Mouse (Mus musculus) stomach, embryonic 15.5 days (tissue): ENCODE data around the gene Grin3b. TPM values are rescaled to one million over a fixed set of nuclear protein-coding genes. Genes with fewer than 3 reads are reported as not detected.

Experiments
- ATAC-seq: fragments of 200-750 bp; cut with Nextera tagmentation; 2 replicates; pipeline ENCODE4 v1.8.0; 2017; ENCODE audit warnings: low read depth, moderate number of reproducible peaks, moderate TSS enrichment; ENCODE audit not compliant: insufficient read depth, low FRiP score
- H3K27ac ChIP-seq: fragments of 300-500 bp; sonication (generic); 2 replicates; pipeline ENCODE4 v1.5.1; 2015; ENCODE audit warnings: mild to moderate bottlenecking, inconsistent platforms
- H3K27me3 ChIP-seq: fragments of 300-500 bp; sonication (generic); replicated peaks from 2 replicates; pipeline ENCODE4 v1.6.1; 2015; ENCODE audit warnings: inconsistent platforms
- H3K36me3 ChIP-seq: fragments of 300-500 bp; sonication (generic); 2 replicates; pipeline ENCODE4 v1.6.1; 2015; ENCODE audit warnings: inconsistent platforms
- H3K4me1 ChIP-seq: fragments of 300-500 bp; sonication (generic); 2 replicates; pipeline ENCODE4 v1.6.1; 2015; ENCODE audit warnings: inconsistent platforms
- H3K4me2 ChIP-seq: fragments of 300-500 bp; sonication (generic); 2 replicates; pipeline ENCODE4 v1.6.1; 2015; ENCODE audit warnings: mild to moderate bottlenecking, inconsistent platforms
- H3K4me3 ChIP-seq: fragments of 300-500 bp; sonication (generic); replicated peaks from 2 replicates; pipeline ENCODE4 v1.5.1; 2015; ENCODE audit warnings: inconsistent platforms
- H3K9ac ChIP-seq: fragments of 300-500 bp; sonication (generic); 2 replicates; pipeline ENCODE4 v1.6.1; 2015; ENCODE audit warnings: inconsistent platforms
- H3K9me3 ChIP-seq: fragments of 300-500 bp; sonication (generic); 2 replicates; pipeline ENCODE4 v1.6.1; 2016; ENCODE audit warnings: inconsistent platforms
- WGBS: fragments of 180-500 bp; shearing (Covaris S2); methylation state at CpG from one replicate; pipeline ENCODE4 v1.1.7; 2015; 5-methylcytosine and 5-hydroxymethylcytosine counted together
- polyA plus RNA-seq: library from polyadenylated mRNA; unstranded; fragments of >200 nt; fragmentation: Nextera tagmentation; extraction: Ambion mirVana; gene quantifications from 2 replicates; pipeline ENCODE4 v1.2.1, GENCODE M21; 2015

The Grin3b gene
- polyA plus RNA-seq: 0.27 and 0.34 TPM in 2 replicates

GRCm38 (mm10) chr10:79970415-79971182, at the start of gene Grin3b:
Grin3b (plus strand) TSS chr10:79970715.
- H3K9ac ChIP-seq: peak within 1 kb of the TSS; percentile 37; the same call in 1 of the 2 replicates
- peaks cover 16% of the 10 kb centered on the region for H3K4me1 ChIP-seq
- peaks cover 21% of the 10 kb centered on the region; the same call in 1 of the 2 replicates for H3K27me3 ChIP-seq
- peak within 1 kb of the TSS; percentile 42 for H3K4me3 ChIP-seq
- ATAC-seq: no peak
- H3K36me3 ChIP-seq: peaks cover 33% of the 10 kb centered on the region
- H3K27ac ChIP-seq: no peak within 1 kb of the TSS
- H3K4me2 ChIP-seq: peak within 1 kb of the TSS; percentile 76
- 6% methylated on average over 47 of the region's 47 CpGs for WGBS
- no peaks in the 10 kb centered on the region for H3K9me3 ChIP-seq

GRCm38 (mm10) chr10:79920958-79921535, 49.5 kb upstream of the Grin3b start, which contains the start of gene R3hdm4:
R3hdm4 (minus strand) TSS chr10:79921208.
- peaks cover 54% of the 10 kb centered on the region for H3K4me1 ChIP-seq
- H3K4me2 ChIP-seq: peak within 1 kb of the TSS; percentile 53
- no peaks in the 10 kb centered on the region for H3K9me3 ChIP-seq
- H3K36me3 ChIP-seq: no peaks in the 10 kb centered on the region
- H3K4me3 ChIP-seq: peak within 1 kb of the TSS; percentile 29
- no peak within 1 kb of the TSS for H3K27ac ChIP-seq
- H3K9ac ChIP-seq: no peak within 1 kb of the TSS
- ATAC-seq: no peak
- peaks cover 55% of the 10 kb centered on the region for H3K27me3 ChIP-seq
- WGBS: 4% methylated on average over 41 of the region's 41 CpGs

DNA sequence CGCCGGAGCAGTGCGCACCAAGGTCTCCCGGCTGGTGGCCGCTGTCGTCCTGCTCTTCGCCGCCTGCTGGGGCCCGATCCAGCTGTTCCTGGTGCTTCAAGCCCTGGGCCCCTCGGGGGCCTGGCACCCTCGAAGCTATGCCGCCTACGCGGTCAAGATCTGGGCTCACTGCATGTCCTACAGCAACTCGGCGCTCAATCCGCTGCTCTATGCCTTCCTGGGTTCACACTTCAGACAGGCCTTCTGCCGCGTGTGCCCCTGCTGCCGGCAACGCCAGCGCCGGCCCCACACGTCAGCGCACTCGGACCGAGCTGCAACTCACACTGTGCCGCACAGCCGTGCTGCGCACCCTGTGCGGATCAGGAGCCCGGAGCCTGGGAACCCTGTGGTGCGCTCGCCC, 48.9 kb upstream of the Grin3b start:
- no peak for ATAC-seq
- Histone ChIP-seq H3K4me2 (peak overlapping the region; percentile 53), H3K9ac (no peak overlapping the region), H3K27ac (no peak overlapping the region), H3K27me3 (peaks cover 55% of the 10 kb centered on the region), H3K4me3 (peak overlapping the region; percentile 29), H3K36me3 (no peaks in the 10 kb centered on the region), H3K9me3 (no peaks in the 10 kb centered on the region), H3K4me1 (peaks cover 53% of the 10 kb centered on the region)
- WGBS: 3% methylated on average over 34 of the region's 34 CpGs

- Histone ChIP-seq H3K4me2 (peak overlapping the region; percentile 92), H3K4me1 (peaks cover 34% of the 10 kb centered on the region), H3K36me3 (no peaks in the 10 kb centered on the region), H3K27me3 (peaks cover 29% of the 10 kb centered on the region), H3K9me3 (no peaks in the 10 kb centered on the region), H3K4me3 (no peak overlapping the region), H3K9ac (no peak overlapping the region), H3K27ac (peak overlapping the region; percentile 2; the same call in 1 of the 2 replicates)
- no peak for ATAC-seq
- 11% methylated on average over 29 of the region's 29 CpGs for WGBS
Observed at GRCm38 (mm10) chr10:79924998-79925784, 45.3 kb upstream of the Grin3b start.

DNA sequence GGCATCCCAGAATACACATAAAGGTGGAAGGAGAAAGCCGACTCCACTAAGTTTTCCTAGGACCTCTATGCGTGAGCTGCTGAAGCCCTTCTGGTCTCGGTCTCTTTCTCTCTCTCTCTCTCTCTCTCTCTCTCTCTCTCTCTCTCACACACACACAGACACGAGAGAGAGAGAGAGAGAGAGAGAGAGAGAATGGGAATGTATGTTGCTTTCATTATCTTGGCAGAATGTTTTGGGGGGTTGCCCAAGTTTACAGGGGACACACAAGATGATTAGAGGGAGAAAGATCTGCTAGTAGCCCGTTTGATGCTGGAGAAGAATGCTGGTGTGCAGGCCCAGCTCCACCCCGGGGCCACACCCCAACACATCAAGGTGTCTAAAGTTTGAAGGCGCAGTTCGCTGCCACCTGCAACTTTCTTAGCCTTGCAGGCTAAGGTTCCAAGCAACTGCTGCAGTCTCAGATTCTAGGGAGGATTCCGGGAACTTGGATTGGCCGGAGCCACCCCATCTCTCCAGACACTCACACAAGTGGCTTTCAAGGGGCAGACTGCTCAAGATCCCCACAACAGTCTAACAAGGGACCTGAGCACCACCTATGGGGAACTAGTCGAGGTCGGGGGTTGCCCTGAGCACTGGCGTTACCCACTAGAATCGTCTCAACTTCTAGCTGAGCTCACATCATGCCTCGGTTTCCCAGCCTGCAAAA, 44.6 kb upstream of the Grin3b start:
- Histone ChIP-seq H3K9ac (peak overlapping the region; percentile 54; the same call in 1 of the 2 replicates), H3K27me3 (peaks cover 21% of the 10 kb centered on the region), H3K9me3 (no peaks in the 10 kb centered on the region), H3K4me1 (peaks cover 28% of the 10 kb centered on the region), H3K4me2 (peak overlapping the region; percentile 92), H3K4me3 (peak overlapping the region; percentile 99), H3K27ac (peak overlapping the region; percentile 97), H3K36me3 (no peaks in the 10 kb centered on the region)
- ATAC-seq: no peak
- WGBS: 9% methylated on average over 14 of the region's 15 CpGs

- Histone ChIP-seq H3K4me1 (peaks cover 24% of the 10 kb centered on the region), H3K9ac (peak within 1 kb of the TSS; percentile 84), H3K4me2 (peak within 1 kb of the TSS; percentile 92), H3K27ac (peak within 1 kb of the TSS; percentile 97), H3K9me3 (no peaks in the 10 kb centered on the region), H3K27me3 (peaks cover 13% of the 10 kb centered on the region), H3K4me3 (peak within 1 kb of the TSS; percentile 99), H3K36me3 (peaks cover 3% of the 10 kb centered on the region; the same call in 1 of the 2 replicates)
- peak; percentile 81 for ATAC-seq
- under 1% methylated on average over 63 of the region's 63 CpGs for WGBS
Observed at GRCm38 (mm10) chr10:79926491-79927323, 43.8 kb upstream of the Grin3b start, which contains the start of gene Arid3a. Arid3a (plus strand) TSS chr10:79927043.

DNA sequence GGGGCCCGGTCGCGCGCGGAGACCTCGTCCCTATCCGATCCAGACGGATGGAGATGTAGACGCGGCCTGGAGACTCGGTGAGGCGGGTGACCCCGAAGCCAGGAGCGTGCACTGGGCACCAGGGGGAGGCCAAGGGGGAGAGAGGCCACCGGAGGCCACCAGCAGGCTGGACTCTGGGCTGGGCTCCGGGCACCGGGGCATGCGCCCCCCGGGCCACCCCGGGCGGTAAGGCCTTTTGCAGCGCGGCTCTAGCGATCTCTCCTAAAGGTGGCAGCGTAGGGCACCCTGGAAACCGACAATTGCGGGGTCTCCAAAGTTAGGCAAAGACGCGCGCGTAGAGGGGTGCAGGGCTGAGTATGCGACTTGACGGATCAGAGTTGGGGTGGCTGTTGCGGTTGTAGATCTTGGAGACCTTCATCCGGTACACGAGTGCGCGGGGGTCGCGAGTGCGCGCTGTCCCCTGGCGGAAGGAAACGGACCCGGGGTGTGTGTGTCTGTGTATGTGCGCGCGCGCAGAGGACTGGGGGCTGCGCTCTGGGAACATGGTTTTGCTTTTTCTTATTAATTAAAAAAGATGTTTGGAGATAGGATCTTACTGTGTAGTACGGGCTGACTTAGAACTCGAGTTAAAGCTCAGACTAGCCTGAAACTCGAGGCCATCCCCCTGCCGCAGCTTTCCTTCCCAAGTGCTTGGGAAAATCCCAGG, 43.0 kb upstream of the Grin3b start:
- H3K9ac ChIP-seq: peak overlapping the region; percentile 84
- ATAC-seq: peak; percentile 24; the same call in 1 of the 2 replicates
- H3K27me3 ChIP-seq: peaks cover 8% of the 10 kb centered on the region
- no peaks in the 10 kb centered on the region for H3K9me3 ChIP-seq
- H3K4me2 ChIP-seq: peak overlapping the region; percentile 92
- WGBS: under 1% methylated on average over 54 of the region's 54 CpGs
- H3K27ac ChIP-seq: peak overlapping the region; percentile 97
- peaks cover 30% of the 10 kb centered on the region for H3K4me1 ChIP-seq
- H3K36me3 ChIP-seq: peaks cover 8% of the 10 kb centered on the region; the same call in 1 of the 2 replicates
- peak overlapping the region; percentile 99 for H3K4me3 ChIP-seq

GRCm38 (mm10) chr10:79928030-79928694, 42.4 kb upstream of the Grin3b start:
- Histone ChIP-seq H3K27ac (peak overlapping the region; percentile 97), H3K4me2 (peak overlapping the region; percentile 92), H3K9ac (peak overlapping the region; percentile 84; the same call in 1 of the 2 replicates), H3K27me3 (peaks cover under 1% of the 10 kb centered on the region; the same call in 1 of the 2 replicates), H3K4me1 (peaks cover 37% of the 10 kb centered on the region), H3K9me3 (no peaks in the 10 kb centered on the region), H3K4me3 (peak overlapping the region; percentile 99), H3K36me3 (peaks cover 8% of the 10 kb centered on the region; the same call in 1 of the 2 replicates)
- under 1% methylated on average over 28 of the region's 29 CpGs for WGBS
- no peak for ATAC-seq

- peaks cover 8% of the 10 kb centered on the region; the same call in 1 of the 2 replicates for H3K36me3 ChIP-seq
- no peak overlapping the region for H3K9ac ChIP-seq
- peak overlapping the region; percentile 44 for H3K27ac ChIP-seq
- 26% methylated on average over 9 of the region's 9 CpGs for WGBS
- no peaks in the 10 kb centered on the region for H3K9me3 ChIP-seq
- peak overlapping the region; percentile 92 for H3K4me2 ChIP-seq
- no peaks in the 10 kb centered on the region for H3K27me3 ChIP-seq
- H3K4me1 ChIP-seq: peaks cover 47% of the 10 kb centered on the region
- H3K4me3 ChIP-seq: peak overlapping the region; percentile 99
- no peak for ATAC-seq
Observed at GRCm38 (mm10) chr10:79928907-79929701, 41.4 kb upstream of the Grin3b start.
